Mouse (Mus musculus) brain, embryonic 14.5 days (tissue): ENCODE measurements at regions not wholly inside any gene's neighbourhood (a gene's known extent, or its start where the extent isn't known, plus 50 kb on each side); places are given as distances from the start of the nearest gene placed in this dataset.

ENCODE experiments used
- DNase-seq: peaks from one replicate; pipeline ENCODE4 v3.0.0-alpha.2; 2011; ENCODE audit warnings: low read depth
- CTCF ChIP-seq: fragments of 200-500 bp; IDR thresholded peaks from 2 replicates; pipeline ENCODE4 v1.5.1; 2012; ENCODE audit warnings: inconsistent platforms, mild to moderate bottlenecking, moderate library complexity, borderline replicate concordance; ENCODE audit not compliant: insufficient read depth, insufficient read length; ENCODE audit errors: extremely low read depth
- POLR2A ChIP-seq: fragments of 200-500 bp; IDR thresholded peaks from 2 replicates; pipeline ENCODE4 v1.6.1; 2012; ENCODE audit warnings: mild to moderate bottlenecking, inconsistent platforms, borderline replicate concordance; ENCODE audit not compliant: poor library complexity, insufficient read depth, insufficient read length, severe bottlenecking; ENCODE audit errors: extremely low read depth

DNA sequence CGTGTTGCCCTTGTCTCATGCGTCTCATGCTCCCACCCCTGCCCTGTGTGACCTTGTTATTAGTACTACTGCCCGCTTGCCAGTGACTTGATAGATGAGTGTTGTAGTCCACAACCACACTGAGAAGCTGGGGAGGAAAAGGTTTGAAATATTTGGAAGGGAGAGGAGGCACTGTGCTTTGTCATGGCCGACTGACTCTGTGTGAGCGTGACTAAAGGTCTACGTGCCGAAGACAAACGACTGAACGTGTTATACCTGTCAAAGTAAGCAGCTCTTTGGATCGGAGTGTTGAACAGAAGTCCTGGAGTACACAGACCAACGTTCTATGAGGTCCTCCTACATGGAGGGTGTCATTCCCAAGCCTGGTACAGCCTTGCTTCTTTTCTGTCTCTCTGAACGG lies 318.4 kb downstream of the Irs2 start:
- TF ChIP-seq POLR2A: no peak
- TF ChIP-seq CTCF: no peak
- no peak for DNase-seq

DNA sequence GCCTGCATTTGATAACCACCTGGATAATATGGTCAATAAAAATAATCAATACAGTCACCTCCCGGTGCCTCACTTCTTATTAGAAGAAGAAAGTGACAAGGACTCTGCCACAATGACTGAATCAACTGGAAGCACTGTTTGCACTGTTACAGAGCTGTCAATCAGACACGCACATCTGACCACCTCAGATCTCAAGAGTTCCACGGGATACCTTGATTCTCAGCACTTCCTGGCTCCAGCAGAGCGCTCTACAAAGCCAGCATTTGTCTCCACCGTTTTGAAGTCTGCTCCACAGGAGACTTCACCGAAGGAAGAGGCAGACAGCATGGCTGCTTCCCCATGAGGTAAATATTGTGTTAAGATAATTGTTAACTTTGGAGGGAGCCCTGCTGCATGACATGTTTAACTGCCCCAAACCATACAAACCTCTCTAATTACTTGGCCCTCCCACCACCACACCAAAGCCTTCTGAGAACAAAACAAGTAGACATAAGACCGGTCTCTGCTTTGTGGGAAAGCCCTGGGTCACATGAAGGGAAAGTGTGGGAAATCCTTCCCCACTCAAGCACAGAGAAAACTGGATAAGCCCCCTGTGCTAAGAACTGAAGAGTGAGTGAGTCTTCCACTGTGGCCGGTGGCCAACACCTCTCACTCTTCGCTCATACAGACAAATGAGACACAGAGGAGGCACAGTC lies 320.2 kb downstream of the Irs2 start:
- no peak for TF ChIP-seq CTCF
- TF ChIP-seq POLR2A: no peak
- DNase-seq: peak; percentile 73
